Mouse (Mus musculus): Measurements from ENCODE around the gene Gpr4.

DNA sequence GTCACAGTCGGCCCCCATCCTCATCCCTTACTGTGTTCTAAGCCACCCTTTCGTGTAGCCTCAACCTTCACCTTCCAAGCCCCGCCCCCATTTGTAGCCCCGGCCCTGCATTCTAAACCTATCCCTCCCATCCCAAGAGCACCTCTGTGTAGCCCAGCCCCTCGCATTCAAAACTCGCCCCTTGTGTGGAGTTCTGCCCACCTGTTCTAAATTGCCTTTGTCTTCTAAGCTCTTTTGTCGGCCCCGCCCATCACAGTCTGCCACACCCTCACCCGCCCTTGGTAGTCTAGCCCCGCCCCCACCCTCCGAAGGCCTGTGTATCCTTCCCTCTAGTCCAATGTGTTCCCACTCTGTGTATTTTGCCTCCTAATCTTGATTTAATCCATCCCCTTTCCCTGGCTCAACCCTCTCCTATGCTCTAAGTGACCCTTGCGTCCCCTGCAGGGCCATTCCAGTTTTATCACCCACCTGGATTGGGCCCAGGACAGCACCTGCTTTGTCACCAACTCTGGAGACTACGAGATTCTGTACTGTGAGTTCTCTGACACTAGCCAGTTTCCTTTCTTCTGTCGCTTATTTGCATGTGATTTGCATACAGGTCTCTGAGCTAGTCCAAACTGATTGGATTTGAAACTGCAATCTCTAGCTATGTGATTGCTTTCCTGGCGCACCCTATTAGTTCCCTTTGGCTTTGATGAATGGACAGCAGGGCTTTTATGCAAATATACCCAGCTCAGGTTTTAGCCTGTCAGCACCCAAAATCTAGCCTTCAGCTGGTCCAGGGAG lies 10.1 kb upstream of the Gpr4 start:
- no peak for TF ChIP-seq CTCF (IDR thresholded peaks at IDR 0.05; ENCODE audit: insufficient read depth, low read depth, low read length)
- TF ChIP-seq POLR2A (IDR thresholded peaks at IDR 0.05; ENCODE audit: insufficient read depth, low read depth, low read length) = no peak
